Mouse (Mus musculus) adrenal gland, adult 8-10 months (tissue): ENCODE measurements around the gene 9430097D07Rik. TPM values are rescaled to one million over a fixed set of nuclear protein-coding genes. Genes with fewer than 3 reads are reported as not detected.
A peak's percentile ranks its signal among the peaks of the same experiment; 100 is the strongest.

Source experiments
- DNase-seq: peaks from one replicate; pipeline ENCODE4 v3.0.0; 2022
- total RNA-seq, 4 experiments: library from RNA; stranded (reverse); gene quantifications; 2 replicates each; pipeline ENCODE4 v1.2.4; 2022

Gene 9430097D07Rik
- total RNA-seq, 4 experiments from 2014 or later: not detected

DNA sequence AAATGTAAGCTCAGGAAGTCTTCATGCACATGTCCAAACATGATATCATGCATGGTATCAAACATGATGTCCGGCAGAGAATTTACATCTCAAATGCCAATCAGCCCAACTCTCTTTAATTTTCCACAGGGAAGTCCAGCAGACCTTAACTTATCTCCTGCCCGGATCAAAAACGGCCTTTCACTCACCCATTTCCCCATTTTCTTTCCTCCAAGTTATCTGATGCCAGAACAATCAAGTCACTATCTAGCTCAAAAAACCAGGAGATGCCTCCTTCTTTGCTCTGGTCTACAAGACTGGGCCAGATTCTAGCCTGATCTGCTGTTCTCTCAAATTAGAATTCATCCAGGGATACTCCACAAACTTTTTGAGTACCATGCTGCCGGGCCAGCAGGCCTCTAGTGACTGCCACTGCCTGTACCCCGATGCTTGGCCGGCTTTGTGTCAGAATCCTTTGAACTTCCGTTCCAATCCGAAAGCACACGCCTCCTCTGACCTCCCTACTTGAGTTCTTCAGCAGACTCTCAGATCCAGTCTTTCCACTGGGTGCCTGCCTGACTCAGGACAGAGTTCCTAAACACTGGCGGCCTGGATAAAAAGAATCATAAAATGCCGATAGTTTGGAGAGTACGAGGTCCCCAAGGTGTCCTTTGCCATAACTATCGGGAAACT lies 41.3 kb downstream of the 9430097D07Rik start:
- DNase-seq: no peak

- DNase-seq: no peak
These were observed 42.3 kb downstream of the 9430097D07Rik start for GRCm38 (mm10) chr2:32533163-32533562.

DNA sequence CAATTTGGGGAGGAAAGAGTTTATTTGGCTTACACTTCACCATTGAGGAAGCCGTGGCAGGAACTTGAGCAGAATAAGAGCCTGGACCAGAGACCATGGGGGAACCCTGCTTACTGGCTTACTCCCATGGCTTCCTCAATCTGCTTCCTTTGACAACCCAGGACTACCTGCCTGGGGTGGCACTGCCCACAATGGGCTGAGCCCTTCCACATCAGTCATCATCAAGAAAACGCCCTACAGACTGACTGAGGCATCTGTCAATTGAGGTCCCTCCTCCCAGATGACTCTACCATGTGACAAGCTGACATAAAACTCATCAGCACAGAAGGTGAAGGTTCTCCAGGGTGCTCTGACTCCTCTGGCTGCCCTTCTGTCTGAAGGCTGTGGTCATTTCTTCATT lies 45.0 kb downstream of the 9430097D07Rik start:
- no peak for DNase-seq

DNA sequence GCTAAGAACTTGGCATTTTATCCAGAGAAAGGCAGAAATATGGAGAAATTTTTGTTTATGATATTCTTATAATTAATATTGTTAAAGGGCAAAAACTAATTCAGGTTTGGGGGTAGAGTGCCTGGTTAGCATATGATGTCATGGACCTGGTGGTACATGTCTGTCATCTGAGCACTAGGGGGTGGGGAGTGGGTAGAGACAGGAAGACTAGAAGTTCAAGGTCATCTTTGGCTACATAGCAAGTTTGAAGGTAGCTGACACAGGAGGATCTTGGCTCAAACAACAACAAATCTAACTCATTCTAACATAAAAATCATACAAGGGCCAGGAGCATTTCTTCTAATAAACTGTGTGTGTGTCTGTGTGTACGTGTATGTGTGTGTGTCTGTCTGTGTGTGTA lies 47.2 kb downstream of the 9430097D07Rik start:
- no peak for DNase-seq

GRCm38 (mm10) chr2:32527468-32527966 lies 48.0 kb downstream of the 9430097D07Rik start:
- DNase-seq: peak; percentile 85

- DNase-seq: peak; percentile 65
These were observed 49.7 kb downstream of the 9430097D07Rik start for GRCm38 (mm10) chr2:32525816-32526215.

GRCm38 (mm10) chr2:32524536-32525031 lies 50.9 kb downstream of the 9430097D07Rik start:
- DNase-seq: no peak

Other genes with a start within 250 kb of the 9430097D07Rik start
- 100 to 1,000 TPM in 1 of 4 experiments, 10 to 100 TPM in 3; 71.6 to 115 (median 85.4) TPM for gene Ciz1, start 223.4 kb downstream of the 9430097D07Rik start, total RNA-seq
- gene Dnm1, start 222.3 kb downstream of the 9430097D07Rik start, total RNA-seq: 10 to 100 TPM; 23.2 to 50.0 (median 34.4) TPM
- 100 to 1,000 TPM; 120 to 179 (median 148) TPM for gene 1110008P14Rik, start 193.7 kb downstream of the 9430097D07Rik start, total RNA-seq
- gene Lcn2, start 187.4 kb downstream of the 9430097D07Rik start, total RNA-seq: 1 to 10 TPM in 2 of 4 experiments, under 1 TPM in 2; 0.32 to 3.7 (median 1.3) TPM
- gene Ptges2, start 179.8 kb downstream of the 9430097D07Rik start, total RNA-seq: 10 to 100 TPM; 42.2 to 52.5 (median 51.1) TPM
- 1 to 10 TPM; 4.2 to 5.5 (median 5.0) TPM for gene Naif1, start 125.2 kb downstream of the 9430097D07Rik start, total RNA-seq
- 10 to 100 TPM; 17.9 to 79.8 (median 27.3) TPM for gene Slc25a25, start 124.2 kb downstream of the 9430097D07Rik start, total RNA-seq
- 10 to 100 TPM; 39.5 to 50.2 (median 47.2) TPM for gene Fam102a, start 40.4 kb downstream of the 9430097D07Rik start, total RNA-seq
- 10 to 100 TPM; 57.1 to 68.1 (median 62.4) TPM for gene Dpm2, start 4.8 kb downstream of the 9430097D07Rik start, total RNA-seq
- under 1 TPM in 1 of 4 experiments, not detected in 3; 0.46 TPM for gene Pip5kl1, start 887 bp downstream of the 9430097D07Rik start, total RNA-seq
- 10 to 100 TPM in 3 of 4 experiments, 1 to 10 TPM in 1; 8.5 to 18.9 (median 13.8) TPM for gene St6galnac4, start 11.4 kb upstream of the 9430097D07Rik start, total RNA-seq
- gene St6galnac6, start 24.0 kb upstream of the 9430097D07Rik start, total RNA-seq: 10 to 100 TPM; 42.7 to 61.4 (median 51.8) TPM
- gene Ak1, start 46.1 kb upstream of the 9430097D07Rik start, total RNA-seq: 10 to 100 TPM; 24.1 to 57.3 (median 40.1) TPM
- 100 to 1,000 TPM in 3 of 4 experiments, 10 to 100 TPM in 1; 96.0 to 134 (median 120) TPM for gene Eng, start 70.9 kb upstream of the 9430097D07Rik start, total RNA-seq
- gene Fpgs, start 128.5 kb upstream of the 9430097D07Rik start, total RNA-seq: 10 to 100 TPM; 10.8 to 22.2 (median 18.7) TPM
- 100 to 1,000 TPM in 1 of 4 experiments, 10 to 100 TPM in 3; 80.8 to 110 (median 92.1) TPM for gene Cdk9, start 137.4 kb upstream of the 9430097D07Rik start, total RNA-seq
- gene Sh2d3c, start 145.4 kb upstream of the 9430097D07Rik start, total RNA-seq: 10 to 100 TPM; 12.4 to 23.9 (median 18.0) TPM
- not detected for gene 6330409D20Rik, start 165.3 kb upstream of the 9430097D07Rik start, total RNA-seq
- gene Tor2a, start 181.6 kb upstream of the 9430097D07Rik start, total RNA-seq: 10 to 100 TPM; 22.6 to 31.1 (median 28.5) TPM
- under 1 TPM in 3 of 4 experiments, not detected in 1; 0.28 to 0.54 (median 0.45) TPM for gene Ttc16, start 199.9 kb upstream of the 9430097D07Rik start, total RNA-seq
- gene Ptrh1, start 200.1 kb upstream of the 9430097D07Rik start, total RNA-seq: 10 to 100 TPM in 2 of 4 experiments, 1 to 10 TPM in 2; 5.4 to 17.8 (median 10.2) TPM
- gene Cfap157, start 208.7 kb upstream of the 9430097D07Rik start, total RNA-seq: not detected